Mouse (Mus musculus) MEL (cell line): ENCODE measurements around the gene Gm20721. TPM values are rescaled to one million over a fixed set of nuclear protein-coding genes. Genes with fewer than 3 reads are reported as not detected.
"Not testable (repeated sequence)": the region's sequence is repeated elsewhere in the genome, so short reads cannot be mapped to it uniquely, and the experiment has no call there.

Experiments used
- DNase-seq: peaks from one replicate; pipeline ENCODE4 v3.0.0; 2011; ENCODE audit warnings: low read depth, low spot score
- H3K27ac ChIP-seq: 2 replicates; pipeline ENCODE4 v1.5.1; 2012; ENCODE audit warnings: low read depth, mild to moderate bottlenecking, control low read depth, low read length, moderate library complexity; ENCODE audit not compliant: control insufficient read depth
- H3K27me3 ChIP-seq, 2 experiments: fragments of 150-350 bp in 1 of 2; sonication (generic) in 1 of 2; 2 replicates each; pipeline ENCODE4 v1.6.1; 2012; ENCODE audit warnings: low read length in 2 of 2, mild to moderate bottlenecking in 2 of 2, improper control_type of control experiment in 1 of 2, moderate library complexity in 1 of 2; ENCODE audit not compliant: insufficient read depth in 2 of 2, control insufficient read depth in 1 of 2
- H3K36me3 ChIP-seq, 2 experiments: 2 replicates each; pipeline ENCODE4 v1.6.1; 2012 to 2014; ENCODE audit warnings: low read length in 2 of 2, improper control_type of control experiment in 1 of 2, inconsistent platforms in 1 of 2, mild to moderate bottlenecking in 1 of 2; ENCODE audit not compliant: insufficient read depth in 2 of 2, control insufficient read depth in 1 of 2
- H3K4me1 ChIP-seq, 2 experiments: fragments of 150-350 bp in 1 of 2; sonication (generic) in 1 of 2; 2 replicates each; pipeline ENCODE4 v1.6.1; 2012; ENCODE audit warnings: low read length in 2 of 2, improper control_type of control experiment in 1 of 2, mild to moderate bottlenecking in 1 of 2; ENCODE audit not compliant: insufficient read depth in 2 of 2, control insufficient read depth in 1 of 2
- H3K4me3 ChIP-seq, 2 experiments: fragments of 150-350 bp in 1 of 2; sonication (generic) in 1 of 2; 2 replicates each; pipeline ENCODE4 v1.5.1; 2012; ENCODE audit warnings: low read depth in 2 of 2, low read length in 2 of 2, mild to moderate bottlenecking in 2 of 2, moderate library complexity in 2 of 2, control low read depth in 1 of 2, improper control_type of control experiment in 1 of 2; ENCODE audit not compliant: control insufficient read depth in 1 of 2, insufficient read depth in 1 of 2
- H3K79me2 ChIP-seq: 2 replicates; pipeline ENCODE4 v1.6.1; 2012; ENCODE audit warnings: mild to moderate bottlenecking, low read length, moderate library complexity; ENCODE audit not compliant: control insufficient read depth, poor library complexity, insufficient read depth
- H3K9ac ChIP-seq: 2 replicates; pipeline ENCODE4 v1.6.1; 2012; ENCODE audit warnings: low read depth, mild to moderate bottlenecking, control low read depth, low read length, moderate library complexity; ENCODE audit not compliant: control insufficient read depth, poor library complexity, severe bottlenecking
- H3K9me3 ChIP-seq: fragments of 150-350 bp; sonication (generic); replicated peaks from 2 replicates; pipeline ENCODE4 v1.6.1; 2012; ENCODE audit warnings: mild to moderate bottlenecking, low read length, improper control_type of control experiment, moderate library complexity; ENCODE audit not compliant: insufficient read depth
- E2F4 ChIP-seq: IDR thresholded peaks from 2 replicates; pipeline ENCODE4 v1.6.1; 2011; ENCODE audit warnings: low read depth, low read length, improper control_type of control experiment, borderline replicate concordance
- ETS1 ChIP-seq: IDR thresholded peaks from 2 replicates; pipeline ENCODE4 v1.6.1; 2012; ENCODE audit warnings: low read depth, mild to moderate bottlenecking, inconsistent platforms, low read length, improper control_type of control experiment, moderate library complexity
- GATA1 ChIP-seq: IDR thresholded peaks from 2 replicates; pipeline ENCODE4 v1.6.1; 2011; ENCODE audit warnings: low read depth, low read length, improper control_type of control experiment
- MAX ChIP-seq: IDR thresholded peaks from 2 replicates; pipeline ENCODE4 v1.6.1; 2011; ENCODE audit warnings: low read length, improper control_type of control experiment
- MEF2A ChIP-seq: IDR thresholded peaks from 2 replicates; pipeline ENCODE4 v1.6.1; 2014; ENCODE audit warnings: low read depth, mild to moderate bottlenecking, inconsistent platforms, low read length, improper control_type of control experiment; ENCODE audit not compliant: poor library complexity, insufficient replicate concordance, severe bottlenecking; ENCODE audit errors: extremely low read depth
- MYB ChIP-seq: IDR thresholded peaks from 2 replicates; pipeline ENCODE4 v1.6.1; 2011; ENCODE audit warnings: mild to moderate bottlenecking, low read depth, low read length, improper control_type of control experiment
- MYC ChIP-seq: IDR thresholded peaks from 2 replicates; pipeline ENCODE4 v1.6.1; 2011; ENCODE audit warnings: low read depth, mild to moderate bottlenecking, low read length, improper control_type of control experiment, moderate library complexity
- NRF1 ChIP-seq: IDR thresholded peaks from 2 replicates; pipeline ENCODE4 v1.6.1; 2014; ENCODE audit warnings: low read depth, mild to moderate bottlenecking, inconsistent platforms, low read length, improper control_type of control experiment, moderate library complexity; ENCODE audit not compliant: poor library complexity, insufficient read depth, severe bottlenecking
- POLR2A ChIP-seq, 2 experiments: IDR thresholded peaks; 2 replicates each; pipeline ENCODE4 v1.6.1; 2011 to 2012; ENCODE audit warnings: low read length in 2 of 2, mild to moderate bottlenecking in 2 of 2, control low read depth in 1 of 2, improper control_type of control experiment in 1 of 2, low read depth in 1 of 2, moderate library complexity in 1 of 2; ENCODE audit not compliant: control insufficient read depth in 1 of 2, insufficient read depth in 1 of 2, poor library complexity in 1 of 2
- SIN3A ChIP-seq: IDR thresholded peaks from 2 replicates; pipeline ENCODE4 v1.6.1; 2012; ENCODE audit warnings: low read length, improper control_type of control experiment, inconsistent platforms
- TAL1 ChIP-seq: IDR thresholded peaks from 2 replicates; pipeline ENCODE4 v1.6.1; 2012; ENCODE audit warnings: mild to moderate bottlenecking, inconsistent platforms, low read length, moderate library complexity, mixed read lengths
- TBP ChIP-seq: IDR thresholded peaks from 2 replicates; pipeline ENCODE4 v1.8.0; 2011; ENCODE audit warnings: low read depth, low read length, improper control_type of control experiment
- UBTF ChIP-seq: IDR thresholded peaks from 2 replicates; pipeline ENCODE4 v1.6.1; 2012; ENCODE audit warnings: low read depth, mild to moderate bottlenecking, inconsistent platforms, low read length, improper control_type of control experiment, moderate library complexity, borderline replicate concordance; ENCODE audit not compliant: insufficient read depth
- ZC3H11A ChIP-seq: IDR thresholded peaks from 2 replicates; pipeline ENCODE4 v1.6.1; 2012; ENCODE audit warnings: low read depth, mild to moderate bottlenecking, inconsistent platforms, low read length, improper control_type of control experiment
- polyA plus RNA-seq, 2 experiments: library from polyadenylated mRNA; stranded (reverse) in 1 of 2; unstranded in 1 of 2; fragments of >175 nt in 1 of 2; fragments of >200 nt in 1 of 2; gene quantifications; 2 replicates each; pipeline versions ENCODE4 v1.2.1 to v1.2.4; 2012; ENCODE audit warnings: low replicate concordance in 2 of 2, low read depth in 1 of 2; ENCODE audit not compliant: insufficient read length in 2 of 2, insufficient read depth in 1 of 2, missing spikeins in 1 of 2
- total RNA-seq: library from RNA; depleted of rRNA; stranded (reverse); fragments of 300-350 nt; gene quantifications from 2 replicates; pipeline ENCODE4 v1.2.3, GENCODE M21; 2012

Gm20721 gene
- total and polyA plus RNA-seq, 3 experiments, result 34.2 to 171 TPM; not detected in 1

- TF ChIP-seq POLR2A (IDR thresholded peaks at IDR 0.05; ENCODE audit: control insufficient read depth in 1 of 2, insufficient read depth in 1 of 2, low read depth in 1 of 2, low read length in 2 of 2, poor library complexity in 1 of 2), result no peak
Observed at GRCm38 (mm10) chr2:174366571-174366970, 20.1 kb upstream of the Gm20721 start (continued).

GRCm38 (mm10) chr2:174359656-174360055 is 13.1 kb upstream of the Gm20721 start:
- no peaks in the 10 kb centered on the region for H3K9me3 ChIP-seq
- 0 out of 4 replicates have a peak, but pooled peaks cover 0 to 3% of the 10 kb centered on the region in 2 experiments for H3K27me3 ChIP-seq
- TF ChIP-seq E2F4 (no peak), POLR2A (IDR thresholded peaks at IDR 0.05; ENCODE audit: control insufficient read depth in 1 of 2, insufficient read depth in 1 of 2, low read depth in 1 of 2, low read length in 2 of 2, poor library complexity in 1 of 2) (no peak)
- H3K4me3 ChIP-seq, result no peak overlapping the region
- no peaks in the 10 kb centered on the region for H3K79me2 ChIP-seq
- no peaks in the 10 kb centered on the region for H3K4me1 ChIP-seq
- no peak for DNase-seq
- no peaks in the 10 kb centered on the region for H3K36me3 ChIP-seq
- H3K9ac ChIP-seq, result no peak overlapping the region
- H3K27ac ChIP-seq, result no peak overlapping the region

- H3K9ac ChIP-seq, result no peak overlapping the region
- DNase-seq, result no peak
- H3K27ac ChIP-seq, result no peak overlapping the region
- no peak overlapping the region for H3K4me3 ChIP-seq
- H3K79me2 ChIP-seq, result no peaks in the 10 kb centered on the region
- no peaks in the 10 kb centered on the region for H3K36me3 ChIP-seq
- H3K27me3 ChIP-seq, result peaks cover 2 to 3% of the 10 kb centered on the region in 2 experiments; a peak in 1 of 4 replicates
- H3K4me1 ChIP-seq, result no peaks in the 10 kb centered on the region
- no peaks in the 10 kb centered on the region for H3K9me3 ChIP-seq
- TF ChIP-seq TBP (no peak), TAL1 (no peak), MYC (no peak), ZC3H11A (no peak), ETS1 (no peak), MAX (no peak), MYB (no peak), GATA1 (no peak), POLR2A (IDR thresholded peaks at IDR 0.05; ENCODE audit: control insufficient read depth in 1 of 2, insufficient read depth in 1 of 2, low read depth in 1 of 2, low read length in 2 of 2, poor library complexity in 1 of 2) (no peak), NRF1 (no peak), UBTF (no peak), SIN3A (no peak), MEF2A (no peak)
- TF ChIP-seq, all 39 proteins: peak for 0
Observed at GRCm38 (mm10) chr2:174358516-174358915, 12.0 kb upstream of the Gm20721 start.

GRCm38 (mm10) chr2:174346999-174347668 is 622 bp upstream of the Gm20721 start:
- H3K4me1 ChIP-seq, H3K27ac ChIP-seq, H3K27me3 ChIP-seq, H3K79me2 ChIP-seq, H3K9me3 ChIP-seq, H3K9ac ChIP-seq, DNase-seq, H3K4me3 ChIP-seq: not testable (repeated sequence)
- H3K36me3 ChIP-seq, result peaks cover 13 to 18% of the 10 kb centered on the region in 2 experiments
